Mouse (Mus musculus): Measurements from ENCODE around the gene Nphs2. TPM values are rescaled to one million over a fixed set of nuclear protein-coding genes. Genes with fewer than 3 reads are reported as not detected.
"Not testable (repeated sequence)": the region's sequence is repeated elsewhere in the genome, so short reads cannot be mapped to it uniquely, and the experiment has no call there.

Nphs2 gene
- polyA plus RNA-seq (2011; ENCODE audit: insufficient read depth, insufficient read length, low replicate concordance, missing spikeins): not detected in 2 replicates

DNA sequence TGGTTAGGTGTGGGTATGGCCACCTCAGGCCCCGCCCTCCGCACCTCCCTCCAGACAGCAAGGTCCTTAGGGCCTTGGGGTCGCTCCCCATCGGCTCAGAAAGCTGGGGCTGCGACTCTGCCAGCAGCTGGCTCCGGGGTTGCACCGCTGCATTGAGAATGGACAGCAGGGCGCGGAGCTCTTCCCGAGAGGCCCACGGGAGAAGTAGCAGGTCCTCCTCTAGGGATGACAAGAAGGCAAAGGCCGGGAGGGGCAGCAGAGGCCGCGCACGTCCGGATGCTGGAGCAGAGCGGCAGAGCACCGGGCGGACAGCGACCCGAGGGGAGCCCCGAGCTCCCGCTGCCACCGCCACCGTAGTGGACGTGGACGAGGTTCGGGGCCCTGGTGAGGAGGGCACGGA, at the start of gene Nphs2:
Nphs2 (plus strand) TSS at position 98 of the 400 bp plus-strand sequence.
- WGBS: 14% methylated on average over 29 of the region's 29 CpGs
- H3K4me3 ChIP-seq (replicated peaks; ENCODE audit: control insufficient read depth, low read depth, low read length): no peak within 1 kb of the TSS
- H3K27ac ChIP-seq (ENCODE audit: control insufficient read depth, insufficient read depth, low read depth, low read length, poor library complexity): no peak within 1 kb of the TSS

DNA sequence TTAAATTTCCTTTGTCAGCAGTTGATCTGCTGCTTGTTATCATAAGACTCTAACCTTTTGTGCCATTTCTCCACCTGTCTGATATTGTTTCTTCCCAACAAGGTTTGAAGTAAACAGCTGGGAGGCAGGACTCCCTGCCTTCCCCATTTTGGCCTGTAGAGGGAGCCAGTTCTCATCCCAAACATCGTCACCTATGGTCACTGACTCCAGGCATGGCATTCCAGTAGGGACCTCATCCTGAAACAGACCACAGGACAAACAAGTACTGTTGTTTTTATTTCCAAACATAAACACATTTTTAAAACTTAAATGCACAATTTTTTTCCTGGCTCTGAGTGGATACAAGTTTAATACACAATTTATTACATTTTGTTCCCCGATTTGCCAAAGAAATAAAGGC, 47.2 kb upstream of the Nphs2 start:
- TF ChIP-seq POLR2A (IDR thresholded peaks at IDR 0.05; ENCODE audit: borderline replicate concordance, control insufficient read depth, low read depth, low read length) (no peak), CTCF (IDR thresholded peaks at IDR 0.05; ENCODE audit: control insufficient read depth, insufficient read depth, low read length) (peak; percentile 71)
- no peak overlapping the region for H3K27ac ChIP-seq (ENCODE audit: control insufficient read depth, insufficient read depth, low read depth, low read length, poor library complexity)
- WGBS: 52% methylated on average over 2 of the region's 2 CpGs

More for the DNA sequence above, at the start of gene Nphs2:
- no peaks in the 10 kb centered on the region for H3K4me1 ChIP-seq (ENCODE audit: control insufficient read depth, insufficient read depth, low read length)
- TF ChIP-seq CTCF (IDR thresholded peaks at IDR 0.05; ENCODE audit: control insufficient read depth, insufficient read depth, low read length): no peak
- no peak for TF ChIP-seq POLR2A (IDR thresholded peaks at IDR 0.05; ENCODE audit: borderline replicate concordance, control insufficient read depth, low read depth, low read length)

GRCm38 (mm10) chr1:156263946-156264345, 46.6 kb upstream of the Nphs2 start:
- no peak overlapping the region for H3K4me3 ChIP-seq (replicated peaks; ENCODE audit: control insufficient read depth, low read depth, low read length)
- H3K27ac ChIP-seq (ENCODE audit: control insufficient read depth, insufficient read depth, low read depth, low read length, poor library complexity): no peak overlapping the region
- H3K4me1 ChIP-seq (ENCODE audit: control insufficient read depth, insufficient read depth, low read length): no peaks in the 10 kb centered on the region
- no peak for TF ChIP-seq POLR2A (IDR thresholded peaks at IDR 0.05; ENCODE audit: borderline replicate concordance, control insufficient read depth, low read depth, low read length)
- 79% methylated on average over 8 of the region's 8 CpGs for WGBS

More for the DNA sequence above, 47.2 kb upstream of the Nphs2 start:
- Histone ChIP-seq H3K4me1 (ENCODE audit: control insufficient read depth, insufficient read depth, low read length) (no peaks in the 10 kb centered on the region), H3K4me3 (replicated peaks; ENCODE audit: control insufficient read depth, low read depth, low read length) (no peak overlapping the region)

DNA sequence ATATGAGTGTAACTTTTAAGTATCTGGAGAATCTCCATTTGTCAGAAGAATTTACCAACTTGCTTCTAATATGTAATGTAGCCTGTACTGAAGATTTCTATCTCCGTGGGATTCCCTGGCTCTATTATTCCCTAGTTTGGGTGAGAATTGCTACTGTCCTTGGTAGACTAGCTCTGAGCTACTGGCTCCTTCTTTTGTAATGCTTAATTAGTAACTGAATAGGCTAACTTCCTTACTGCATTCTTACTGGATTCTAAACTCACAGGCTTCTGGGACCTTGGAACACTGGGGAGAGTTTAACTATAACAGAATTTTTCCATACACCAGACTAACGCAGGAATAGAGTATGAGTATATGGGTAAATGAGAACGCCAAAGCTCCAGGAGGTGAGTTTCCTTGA, 42.0 kb upstream of the Nphs2 start:
- H3K4me3 ChIP-seq (replicated peaks; ENCODE audit: control insufficient read depth, low read depth, low read length); H3K27ac ChIP-seq (ENCODE audit: control insufficient read depth, insufficient read depth, low read depth, low read length, poor library complexity); H3K4me1 ChIP-seq (ENCODE audit: control insufficient read depth, insufficient read depth, low read length): not testable (repeated sequence)
- WGBS: 75% methylated on average over 3 of the region's 3 CpGs

DNA sequence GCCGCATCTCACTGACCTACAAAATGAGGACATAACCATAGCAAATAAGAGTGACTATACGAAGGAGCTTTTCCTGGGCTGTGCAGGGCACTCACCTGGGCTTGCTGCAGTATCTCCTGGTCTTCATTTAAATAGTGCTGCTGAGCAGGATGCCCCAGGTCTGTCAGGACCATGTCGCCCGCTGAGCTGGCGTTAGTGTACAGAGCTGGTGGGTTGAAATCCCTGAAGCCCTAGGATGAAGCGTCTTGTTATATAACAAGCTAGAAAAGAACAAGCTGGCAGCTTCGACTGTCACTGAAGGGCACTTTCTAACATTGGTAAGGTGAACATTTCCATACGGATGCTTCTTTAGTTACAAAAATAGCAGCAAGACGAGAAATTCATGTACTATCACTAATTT, 40.1 kb upstream of the Nphs2 start:
- TF ChIP-seq CTCF (IDR thresholded peaks at IDR 0.05; ENCODE audit: control insufficient read depth, insufficient read depth, low read length) (no peak), POLR2A (IDR thresholded peaks at IDR 0.05; ENCODE audit: borderline replicate concordance, control insufficient read depth, low read depth, low read length) (no peak)
- H3K4me3 ChIP-seq (replicated peaks; ENCODE audit: control insufficient read depth, low read depth, low read length): no peak overlapping the region
- no peaks in the 10 kb centered on the region for H3K4me1 ChIP-seq (ENCODE audit: control insufficient read depth, insufficient read depth, low read length)
- no peak overlapping the region for H3K27ac ChIP-seq (ENCODE audit: control insufficient read depth, insufficient read depth, low read depth, low read length, poor library complexity)
- WGBS: 85% methylated on average over 9 of the region's 9 CpGs

DNA sequence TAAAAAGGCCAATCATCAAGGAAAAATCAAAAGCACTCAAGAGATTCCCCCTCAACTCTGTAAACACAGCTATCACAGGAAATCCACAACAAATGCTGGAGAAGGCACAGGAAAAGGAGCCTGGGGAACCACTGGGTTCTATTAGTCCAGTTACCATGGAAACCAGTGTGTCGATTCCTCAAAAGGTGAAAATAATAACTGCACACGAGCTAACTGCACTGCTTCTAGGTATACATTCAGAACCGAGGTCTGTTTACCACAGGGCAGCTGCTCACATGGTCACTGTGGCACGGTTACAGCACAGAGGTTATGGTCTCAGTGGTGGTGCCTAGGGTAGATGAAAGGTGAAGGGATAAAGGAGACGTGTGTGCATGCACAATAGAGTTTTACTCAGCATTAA, 38.9 kb upstream of the Nphs2 start:
- Histone ChIP-seq H3K4me1 (ENCODE audit: control insufficient read depth, insufficient read depth, low read length) (no peaks in the 10 kb centered on the region), H3K27ac (ENCODE audit: control insufficient read depth, insufficient read depth, low read depth, low read length, poor library complexity) (no peak overlapping the region), H3K4me3 (replicated peaks; ENCODE audit: control insufficient read depth, low read depth, low read length) (no peak overlapping the region)
- 34% methylated on average over 5 of the region's 5 CpGs for WGBS
- no peak for TF ChIP-seq CTCF (IDR thresholded peaks at IDR 0.05; ENCODE audit: control insufficient read depth, insufficient read depth, low read length)

DNA sequence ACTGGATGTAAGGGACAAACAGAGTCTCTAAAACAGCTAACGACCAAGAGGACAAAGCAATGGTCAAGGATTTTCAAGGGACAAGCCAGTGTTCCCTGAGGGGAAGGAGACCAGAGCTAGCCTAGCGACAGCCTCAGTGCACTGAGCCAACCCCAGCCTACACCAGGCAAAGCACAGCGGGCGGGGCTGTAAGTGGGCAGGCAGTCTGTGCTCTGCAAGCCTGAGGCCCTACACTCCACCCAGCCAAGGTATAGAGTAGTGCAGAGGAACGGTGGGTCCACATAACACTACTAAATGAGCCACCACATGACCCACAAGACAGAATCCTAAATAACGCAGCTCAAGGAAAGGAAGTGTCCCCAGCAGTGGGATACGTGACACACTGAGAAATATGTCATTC, 36.9 kb upstream of the Nphs2 start:
- Histone ChIP-seq H3K4me3 (replicated peaks; ENCODE audit: control insufficient read depth, low read depth, low read length) (no peak overlapping the region), H3K4me1 (ENCODE audit: control insufficient read depth, insufficient read depth, low read length) (no peaks in the 10 kb centered on the region), H3K27ac (ENCODE audit: control insufficient read depth, insufficient read depth, low read depth, low read length, poor library complexity) (no peak overlapping the region)
- TF ChIP-seq POLR2A (IDR thresholded peaks at IDR 0.05; ENCODE audit: borderline replicate concordance, control insufficient read depth, low read depth, low read length): no peak
- no peak for TF ChIP-seq CTCF (IDR thresholded peaks at IDR 0.05; ENCODE audit: control insufficient read depth, insufficient read depth, low read length)
- WGBS: 72% methylated on average over 7 of the region's 7 CpGs

- 55% methylated on average over 7 of the region's 7 CpGs for WGBS
- no peak overlapping the region for H3K4me3 ChIP-seq (replicated peaks; ENCODE audit: control insufficient read depth, low read depth, low read length)
- TF ChIP-seq POLR2A (IDR thresholded peaks at IDR 0.05; ENCODE audit: borderline replicate concordance, control insufficient read depth, low read depth, low read length) (no peak), CTCF (IDR thresholded peaks at IDR 0.05; ENCODE audit: control insufficient read depth, insufficient read depth, low read length) (no peak)
- no peak overlapping the region for H3K27ac ChIP-seq (ENCODE audit: control insufficient read depth, insufficient read depth, low read depth, low read length, poor library complexity)
- no peaks in the 10 kb centered on the region for H3K4me1 ChIP-seq (ENCODE audit: control insufficient read depth, insufficient read depth, low read length)
Observed at GRCm38 (mm10) chr1:156280131-156280530, 30.4 kb upstream of the Nphs2 start.

- 11% methylated on average over 10 of the region's 10 CpGs for WGBS
Observed at GRCm38 (mm10) chr1:156284207-156284606, 26.3 kb upstream of the Nphs2 start.

More at GRCm38 (mm10) chr1:156284207-156284606, 26.3 kb upstream of the Nphs2 start:
- Histone ChIP-seq H3K27ac (ENCODE audit: control insufficient read depth, insufficient read depth, low read depth, low read length, poor library complexity) (no peak overlapping the region), H3K4me1 (ENCODE audit: control insufficient read depth, insufficient read depth, low read length) (no peaks in the 10 kb centered on the region), H3K4me3 (replicated peaks; ENCODE audit: control insufficient read depth, low read depth, low read length) (no peak overlapping the region)
- no peak for TF ChIP-seq POLR2A (IDR thresholded peaks at IDR 0.05; ENCODE audit: borderline replicate concordance, control insufficient read depth, low read depth, low read length)
- TF ChIP-seq CTCF (IDR thresholded peaks at IDR 0.05; ENCODE audit: control insufficient read depth, insufficient read depth, low read length): no peak

Data from bone marrow, adult 2 months (tissue).